Mouse (Mus musculus): Measurements from ENCODE around the gene C5ar2. TPM values are rescaled to one million over a fixed set of nuclear protein-coding genes. Genes with fewer than 3 reads are reported as not detected.
"Not testable (repeated sequence)": the region's sequence is repeated elsewhere in the genome, so short reads cannot be mapped to it uniquely, and the experiment has no call there.

Gene C5ar2
- total RNA-seq, 4 experiments from 2014 or later, result 1.0 to 1.4 (median 1.2) TPM

- DNase-seq (ENCODE audit: low spot score), result no peak
These were observed 13.9 kb upstream of the C5ar2 start for GRCm38 (mm10) chr7:16257830-16258229.

GRCm38 (mm10) chr7:16255963-16256362 lies 12.0 kb upstream of the C5ar2 start:
- DNase-seq (ENCODE audit: low spot score), result not testable (repeated sequence)

- DNase-seq (ENCODE audit: low spot score), result no peak
These were observed 10.2 kb upstream of the C5ar2 start for GRCm38 (mm10) chr7:16254195-16254594.

- DNase-seq (ENCODE audit: low spot score), result no peak
These were observed 6.7 kb upstream of the C5ar2 start for GRCm38 (mm10) chr7:16250687-16251086.

GRCm38 (mm10) chr7:16245958-16246357 lies 2.0 kb upstream of the C5ar2 start:
- no peak for DNase-seq (ENCODE audit: low spot score)

- DNase-seq (ENCODE audit: low spot score), result no peak
These were observed 1.8 kb downstream of the C5ar2 start for GRCm38 (mm10) chr7:16242198-16242597.

GRCm38 (mm10) chr7:16241787-16242186 lies 2.2 kb downstream of the C5ar2 start:
- DNase-seq (ENCODE audit: low spot score), result no peak

- DNase-seq (ENCODE audit: low spot score), result no peak
These were observed 3.0 kb downstream of the C5ar2 start for GRCm38 (mm10) chr7:16240978-16241303.

GRCm38 (mm10) chr7:16240281-16240977 lies 3.5 kb downstream of the C5ar2 start:
- no peak for DNase-seq (ENCODE audit: low spot score)

GRCm38 (mm10) chr7:16239554-16239997 lies 4.4 kb downstream of the C5ar2 start:
- peak; percentile 45 for DNase-seq (ENCODE audit: low spot score)

- DNase-seq (ENCODE audit: low spot score), result peak; percentile 46
These were observed 14.1 kb downstream of the C5ar2 start for GRCm38 (mm10) chr7:16229869-16230268.

GRCm38 (mm10) chr7:16221582-16222272 lies 22.2 kb downstream of the C5ar2 start, which contains the start of gene Dhx34:
Dhx34 (minus strand) TSS chr7:16222037.
- DNase-seq (ENCODE audit: low spot score), result peak; percentile 94

- DNase-seq (ENCODE audit: low spot score), result no peak
These were observed 30.0 kb downstream of the C5ar2 start for GRCm38 (mm10) chr7:16213986-16214385.

GRCm38 (mm10) chr7:16213196-16213595 lies 30.8 kb downstream of the C5ar2 start:
- no peak for DNase-seq (ENCODE audit: low spot score)

- no peak for DNase-seq (ENCODE audit: low spot score)
These were observed 33.0 kb downstream of the C5ar2 start for GRCm38 (mm10) chr7:16210862-16211365.

GRCm38 (mm10) chr7:16208781-16209665 lies 34.9 kb downstream of the C5ar2 start:
- DNase-seq (ENCODE audit: low spot score), result no peak

- DNase-seq (ENCODE audit: low spot score), result peak; percentile 38
These were observed 36.5 kb downstream of the C5ar2 start for GRCm38 (mm10) chr7:16207496-16207895.

- no peak for DNase-seq (ENCODE audit: low spot score)
These were observed 36.9 kb downstream of the C5ar2 start for GRCm38 (mm10) chr7:16207076-16207475.

GRCm38 (mm10) chr7:16204791-16205190 lies 39.2 kb downstream of the C5ar2 start:
- DNase-seq (ENCODE audit: low spot score), result no peak

- no peak for DNase-seq (ENCODE audit: low spot score)
These were observed 40.5 kb downstream of the C5ar2 start for GRCm38 (mm10) chr7:16203505-16203903.

GRCm38 (mm10) chr7:16202756-16203504 lies 41.0 kb downstream of the C5ar2 start:
- no peak for DNase-seq (ENCODE audit: low spot score)

Data from heart, adult 8-10 months (tissue).